Mouse (Mus musculus) CH12.LX (cell line): ENCODE data around the gene Ift20. TPM values are rescaled to one million over a fixed set of nuclear protein-coding genes. Genes with fewer than 3 reads are reported as not detected.

Source experiments
- DNase-seq: peaks from one replicate; pipeline ENCODE4 v3.0.0-alpha.2; 2013; ENCODE audit errors: extremely low read depth
- H3K27ac ChIP-seq: 2 replicates; pipeline ENCODE4 v1.5.1; 2012; ENCODE audit warnings: low read depth, mild to moderate bottlenecking, control low read depth, moderate library complexity; ENCODE audit not compliant: insufficient read depth
- H3K27me3 ChIP-seq: replicated peaks from 2 replicates; pipeline ENCODE3; 2012; ENCODE audit warnings: inconsistent platforms
- H3K36me3 ChIP-seq, 2 experiments: replicated peaks in 1 of 2; 2 replicates each; pipeline versions ENCODE3 to v1.6.1; 2012; ENCODE audit warnings: inconsistent platforms in 1 of 2, low read length in 1 of 2, mild to moderate bottlenecking in 1 of 2, mixed read lengths in 1 of 2, moderate library complexity in 1 of 2; ENCODE audit not compliant: control insufficient read depth in 1 of 2, insufficient read depth in 1 of 2
- H3K4me1 ChIP-seq, 2 experiments: 2 replicates each; pipeline ENCODE4 v1.6.1; 2012; ENCODE audit warnings: inconsistent platforms in 1 of 2, moderate library complexity in 1 of 2; ENCODE audit not compliant: insufficient read depth in 2 of 2, control insufficient read depth in 1 of 2
- H3K4me2 ChIP-seq: 2 replicates; pipeline ENCODE4 v1.6.1; 2012; ENCODE audit warnings: low read depth, mild to moderate bottlenecking, control low read depth; ENCODE audit not compliant: poor library complexity, insufficient read depth, severe bottlenecking
- H3K4me3 ChIP-seq, 3 experiments: fragments of 150-350 bp in 1 of 3; sonication (generic) in 1 of 3; replicated peaks in 1 of 3; 2 replicates each; pipeline versions ENCODE3 to v1.5.1; 2011 to 2012; ENCODE audit warnings: low read depth in 2 of 3, low read length in 2 of 3, mild to moderate bottlenecking in 2 of 3, moderate library complexity in 2 of 3, control low read depth in 1 of 3, improper control_type of control experiment in 1 of 3, inconsistent platforms in 1 of 3, mixed read lengths in 1 of 3; ENCODE audit not compliant: poor library complexity in 1 of 3
- H3K79me2 ChIP-seq: replicated peaks from 2 replicates; pipeline ENCODE4 v1.6.1; 2012; ENCODE audit warnings: mild to moderate bottlenecking, moderate library complexity; ENCODE audit not compliant: control insufficient read depth, poor library complexity, insufficient read depth, severe bottlenecking; ENCODE audit errors: extremely low read depth
- H3K9ac ChIP-seq: 2 replicates; pipeline ENCODE4 v1.6.1; 2012; ENCODE audit warnings: low read depth, mild to moderate bottlenecking, control low read depth, moderate library complexity; ENCODE audit not compliant: insufficient read depth
- H3K9me3 ChIP-seq: replicated peaks from 2 replicates; pipeline ENCODE3; 2012; ENCODE audit warnings: low read length, inconsistent platforms, mixed read lengths
- CHD1 ChIP-seq: IDR thresholded peaks from 2 replicates; pipeline ENCODE4 v1.6.1; 2012; ENCODE audit warnings: low read depth, low read length, improper control_type of control experiment, inconsistent platforms
- CHD2 ChIP-seq: IDR thresholded peaks from 2 replicates; pipeline ENCODE4 v1.6.1; 2011; ENCODE audit warnings: low read length, improper control_type of control experiment
- EP300 ChIP-seq: IDR thresholded peaks from 2 replicates; pipeline ENCODE4 v1.6.1; 2011; ENCODE audit warnings: low read length, improper control_type of control experiment
- ETS1 ChIP-seq: conservative IDR thresholded peaks from 2 replicates; pipeline ENCODE4 v1.6.1; 2012; ENCODE audit warnings: low read depth, mild to moderate bottlenecking, inconsistent platforms, low read length, improper control_type of control experiment, moderate library complexity
- HCFC1 ChIP-seq: IDR thresholded peaks from 2 replicates; pipeline ENCODE4 v1.6.1; 2012; ENCODE audit warnings: low read depth, mild to moderate bottlenecking, inconsistent platforms, low read length, improper control_type of control experiment
- KAT2A ChIP-seq: IDR thresholded peaks from 2 replicates; pipeline ENCODE4 v1.6.1; 2012; ENCODE audit warnings: low read length, improper control_type of control experiment, inconsistent platforms; ENCODE audit not compliant: insufficient replicate concordance
- MAFK ChIP-seq: IDR thresholded peaks from 2 replicates; pipeline ENCODE4 v1.6.1; 2011; ENCODE audit warnings: low read length, improper control_type of control experiment; ENCODE audit not compliant: insufficient replicate concordance
- MAX ChIP-seq: IDR thresholded peaks from 2 replicates; pipeline ENCODE4 v1.6.1; 2011; ENCODE audit warnings: low read length, improper control_type of control experiment
- MAZ ChIP-seq: IDR thresholded peaks from 2 replicates; pipeline ENCODE4 v1.6.1; 2012; ENCODE audit warnings: low read depth, mild to moderate bottlenecking, inconsistent platforms, low read length, improper control_type of control experiment, moderate library complexity
- MXI1 ChIP-seq: IDR thresholded peaks from 2 replicates; pipeline ENCODE4 v1.6.1; 2011; ENCODE audit warnings: mild to moderate bottlenecking, low read depth, low read length, improper control_type of control experiment
- MYC ChIP-seq: IDR thresholded peaks from 2 replicates; pipeline ENCODE4 v1.6.1; 2011; ENCODE audit warnings: low read depth, mild to moderate bottlenecking, improper control_type of control experiment, low read length
- NELFE ChIP-seq: IDR thresholded peaks from 2 replicates; pipeline ENCODE4 v1.6.1; 2011; ENCODE audit warnings: low read depth, low read length, improper control_type of control experiment
- NRF1 ChIP-seq: IDR thresholded peaks from 2 replicates; pipeline ENCODE4 v1.6.1; 2014; ENCODE audit warnings: low read depth, mild to moderate bottlenecking, inconsistent platforms, low read length, improper control_type of control experiment, moderate library complexity
- PAX5 ChIP-seq: IDR thresholded peaks from 2 replicates; pipeline ENCODE4 v1.6.1; 2012; ENCODE audit warnings: low read length, inconsistent platforms, mixed read lengths
- POLR2AphosphoS2 ChIP-seq: IDR thresholded peaks from 2 replicates; pipeline ENCODE4 v1.6.1; 2011; ENCODE audit warnings: low read depth, low read length, improper control_type of control experiment
- RCOR1 ChIP-seq: conservative IDR thresholded peaks from 2 replicates; pipeline ENCODE4 v1.6.1; 2012; ENCODE audit warnings: low read depth, mild to moderate bottlenecking, inconsistent platforms, low read length, improper control_type of control experiment
- SIN3A ChIP-seq: IDR thresholded peaks from 2 replicates; pipeline ENCODE4 v1.6.1; 2012; ENCODE audit warnings: low read length, improper control_type of control experiment, inconsistent platforms
- SMC3 ChIP-seq: IDR thresholded peaks from 2 replicates; pipeline ENCODE4 v1.6.1; 2011; ENCODE audit warnings: low read depth, low read length, improper control_type of control experiment
- UBTF ChIP-seq: IDR thresholded peaks from 2 replicates; pipeline ENCODE4 v1.6.1; 2012; ENCODE audit warnings: low read depth, mild to moderate bottlenecking, inconsistent platforms, low read length, improper control_type of control experiment, moderate library complexity
- USF1 ChIP-seq: IDR thresholded peaks from 2 replicates; pipeline ENCODE4 v1.6.1; 2014; ENCODE audit warnings: low read depth, mild to moderate bottlenecking, inconsistent platforms, low read length, improper control_type of control experiment
- USF2 ChIP-seq: conservative IDR thresholded peaks from 2 replicates; pipeline ENCODE4 v1.6.1; 2011; ENCODE audit warnings: low read depth, low read length, improper control_type of control experiment
- ZMIZ1 ChIP-seq: IDR thresholded peaks from 2 replicates; pipeline ENCODE4 v1.6.1; 2012; ENCODE audit warnings: low read depth, mild to moderate bottlenecking, inconsistent platforms, low read length, improper control_type of control experiment
- dilution Hi-C: fragments of 300-500 bp; cut with MboI; formaldehyde crosslinking; loops from 2 replicates; pipeline ENCODE4 v1.14.3; 2020; ENCODE audit warnings: low sequenced_read_pairs; ENCODE audit not compliant: extremely low pct_unique_long_range_greater_than_20kb, extremely low pct_ligation_motif_present
- in situ Hi-C: fragments of 300-500 bp; cut with MboI; formaldehyde crosslinking; loops from 3 replicates; pipeline ENCODE4 v1.14.3; 2019; ENCODE audit warnings: low sequenced_read_pairs, low pct_ligation_motif_present, low pct_unique_long_range_greater_than_20kb, mixed read lengths
- polyA plus RNA-seq: library from polyadenylated mRNA; unstranded; fragments of >175 nt; gene quantifications from 2 replicates; pipeline ENCODE4 v1.2.1, GENCODE M21; 2012; ENCODE audit warnings: low read depth; ENCODE audit not compliant: insufficient read length
- total RNA-seq, 2 experiments: library from RNA; depleted of rRNA; stranded (reverse); fragments of 300-350 nt in 1 of 2; fragments of >200 nt in 1 of 2; gene quantifications; 2 replicates each; pipeline ENCODE4 v1.2.3; 2012 to 2014

Gene Ift20
- total and polyA plus RNA-seq, 3 experiments: 124 to 151 (median 136) TPM

- Histone ChIP-seq H3K27me3 (peaks cover 47% of the 10 kb centered on the region), H3K9me3 (no peaks in the 10 kb centered on the region), H3K27ac (no peak overlapping the region), H3K36me3 (no peaks in the 10 kb centered on the region), H3K4me1 (peaks cover 6 to 12% of the 10 kb centered on the region in 2 experiments), H3K4me3 (no peak overlapping the region), H3K9ac (no peak overlapping the region), H3K4me2 (no peak overlapping the region), H3K79me2 (no peaks in the 10 kb centered on the region)
- DNase-seq: no peak
- in situ Hi-C loops: loop anchor here (5.0 kb wide), 1 partner anchor 34 kb away; no protein-coding TSS in a partner anchor
- dilution Hi-C loops: no loop called here
- no peak for TF ChIP-seq NRF1
- TF ChIP-seq MAX: 0 out of 2 replicates have a peak, but pooled peaks have one; percentile 26
- peak; percentile 77 for TF ChIP-seq SIN3A
- no peak for TF ChIP-seq SMC3
- peak; percentile 87; the same call in 1 of the 2 replicates for TF ChIP-seq MXI1
- no peak for TF ChIP-seq MAZ
These were observed 40.3 kb upstream of the Ift20 start for GRCm38 (mm10) chr11:78495904-78496303.

- TF ChIP-seq UBTF: peak; percentile 79
- TF ChIP-seq EP300: no peak
- H3K4me3 ChIP-seq: peak overlapping the region; percentile 51 to 73 (median 52)
- H3K4me2 ChIP-seq: peak overlapping the region; percentile 89
- H3K36me3 ChIP-seq: no peaks in the 10 kb centered on the region
- in situ Hi-C loops: loop anchor here (5.0 kb wide), 1 partner anchor 35 kb away; no protein-coding TSS in a partner anchor
- H3K9ac ChIP-seq: peak overlapping the region; percentile 36
- DNase-seq: no peak
- H3K4me1 ChIP-seq: peaks cover 5 to 12% of the 10 kb centered on the region in 2 experiments
- peaks cover 47% of the 10 kb centered on the region for H3K27me3 ChIP-seq
- H3K27ac ChIP-seq: no peak overlapping the region
- H3K9me3 ChIP-seq: no peaks in the 10 kb centered on the region
- dilution Hi-C loops: no loop called here
- no peaks in the 10 kb centered on the region for H3K79me2 ChIP-seq
These were observed 39.1 kb upstream of the Ift20 start for GRCm38 (mm10) chr11:78497071-78497541.

- dilution Hi-C loops: no loop called here
- peak; percentile 99 for DNase-seq
- no peak within 1 kb of the TSS for H3K27ac ChIP-seq
- peak; percentile 47; the same call in 1 of the 2 replicates for TF ChIP-seq HCFC1
- TF ChIP-seq POLR2AphosphoS2: peak; percentile 51; the same call in 1 of the 2 replicates
- no peak for TF ChIP-seq USF1
- TF ChIP-seq USF2: no peak
- TF ChIP-seq EP300: no peak
- no peak for TF ChIP-seq KAT2A
- peak; percentile 66; the same call in 1 of the 2 replicates for TF ChIP-seq ZMIZ1
- TF ChIP-seq ETS1: no peak
- no peak for TF ChIP-seq CHD2
- peak; percentile 79; the same call in 1 of the 2 replicates for TF ChIP-seq MXI1
- TF ChIP-seq MAZ: no peak
- TF ChIP-seq RCOR1: no peak
- TF ChIP-seq CHD1: no peak
- no peak for TF ChIP-seq PAX5
- TF ChIP-seq NELFE: peak; percentile 93
- no peak for TF ChIP-seq MAFK
- 0 out of 2 replicates have a peak, but pooled peaks have one; percentile 66 for TF ChIP-seq MYC
These were observed 38.3 kb upstream of the Ift20 start, which contains the start of gene Sarm1 for GRCm38 (mm10) chr11:78497544-78498522. Gene Sarm1 (minus strand): TSS chr11:78497754.

More at GRCm38 (mm10) chr11:78497544-78498522, 38.3 kb upstream of the Ift20 start, which contains the start of gene Sarm1:
- Histone ChIP-seq H3K4me2 (peak within 1 kb of the TSS; percentile 89), H3K9me3 (no peaks in the 10 kb centered on the region), H3K27me3 (peaks cover 47% of the 10 kb centered on the region), H3K4me3 (peak within 1 kb of the TSS; percentile 52 to 88 (median 73)), H3K79me2 (no peaks in the 10 kb centered on the region), H3K36me3 (peaks cover 0 to under 1% of the 10 kb centered on the region in 2 experiments), H3K4me1 (peaks cover 5 to 12% of the 10 kb centered on the region in 2 experiments), H3K9ac (peak within 1 kb of the TSS; percentile 47)
- in situ Hi-C loops: loop anchor here (5.0 kb wide), 1 partner anchor 36 kb away; no protein-coding TSS in a partner anchor
